Mouse (Mus musculus) heart, postnatal 0 days (tissue): Measurements from ENCODE around the gene Nfia.

ENCODE experiments used
- CTCF ChIP-seq: IDR thresholded peaks from 2 replicates; pipeline ENCODE4 v1.5.1; 2016; ENCODE audit warnings: antibody characterized with exemption, control low read depth, low read depth
- EP300 ChIP-seq: IDR thresholded peaks from 2 replicates; pipeline ENCODE4 v1.6.1; 2016; ENCODE audit warnings: antibody characterized with exemption, low read depth

DNA sequence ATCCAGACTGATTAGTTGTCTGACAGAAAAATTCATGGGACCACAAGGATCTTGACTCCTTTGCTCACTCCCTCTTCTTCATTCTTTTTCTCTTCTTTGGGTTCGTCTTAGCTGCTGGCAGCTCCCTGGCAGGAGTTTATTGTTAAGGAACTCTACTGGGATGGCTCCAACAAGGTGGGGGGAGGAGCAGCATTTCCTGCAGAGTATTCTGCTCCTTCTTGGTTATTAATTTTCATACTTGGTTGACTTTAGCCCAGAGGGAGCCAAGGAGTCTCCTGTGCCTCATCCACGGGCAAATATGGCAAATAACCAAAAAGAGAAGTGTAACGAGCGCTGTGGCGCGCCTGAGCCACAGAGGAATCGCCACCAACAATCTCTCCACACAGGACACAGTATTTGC, 190.3 kb downstream of the Nfia start:
- TF ChIP-seq CTCF (no peak), EP300 (no peak)
